Comparison of ENCODE assay signal across 21 mouse cellular contexts in genomic region chr1:168118077-168118476, GRCm38 (mm10).
"Had no signal": no experiment of that assay in that cellular context is flagged by ENCODE, and none has a peak within 500 bp of the region (broad histone marks: within the 10 kb centered on the region; RNA-seq: fewer than 3 reads in every experiment).

No protein-coding gene starts in this region.

- DNase-seq: heart, postnatal 10 days; heart, postnatal 14 days; heart, postnatal 36 days; heart, postnatal 4 days; kidney, adult 11 months; kidney, adult 18-20 months; kidney, adult 2 months; kidney, adult 8-10 months; kidney, adult 9 months; kidney, postnatal 10 days; kidney, postnatal 14 days; kidney, postnatal 25 days; kidney, postnatal 36 days; kidney, postnatal 4 days; layer of hippocampus, adult 9-11 months; layer of hippocampus, postnatal 36 days had no signal

- ATAC-seq: hindbrain, embryonic 16.5 days; inflammation-experienced regulatory T-cells, adult 6 months; intestine, embryonic 15.5 days; intestine, embryonic 16.5 days; intestine, postnatal 0 days had no signal
